Mouse (Mus musculus) G1E (cell line): Measurements from ENCODE around the gene Csnk2b.
"Not testable (repeated sequence)": the region's sequence is repeated elsewhere in the genome, so short reads cannot be mapped to it uniquely, and the experiment has no call there.

ENCODE experiments used
- CTCF ChIP-seq: IDR thresholded peaks from 2 replicates; pipeline ENCODE4 v1.5.1; 2012; ENCODE audit warnings: low read depth, low read length, inconsistent platforms, mixed read lengths
- POLR2AphosphoS5 ChIP-seq: IDR thresholded peaks from 2 replicates; pipeline ENCODE4 v1.6.1; 2012; ENCODE audit warnings: low read depth, low read length, inconsistent platforms; ENCODE audit not compliant: insufficient replicate concordance
- TAL1 ChIP-seq: conservative IDR thresholded peaks from 2 replicates; pipeline ENCODE4 v1.6.1; 2012; ENCODE audit warnings: low read depth, low read length, inconsistent platforms, mixed read lengths

GRCm38 (mm10) chr17:35123287-35123686, 1.4 kb upstream of the Csnk2b start:
- TF ChIP-seq POLR2AphosphoS5, TAL1, CTCF: not testable (repeated sequence)
